In the genomic region with DNA sequence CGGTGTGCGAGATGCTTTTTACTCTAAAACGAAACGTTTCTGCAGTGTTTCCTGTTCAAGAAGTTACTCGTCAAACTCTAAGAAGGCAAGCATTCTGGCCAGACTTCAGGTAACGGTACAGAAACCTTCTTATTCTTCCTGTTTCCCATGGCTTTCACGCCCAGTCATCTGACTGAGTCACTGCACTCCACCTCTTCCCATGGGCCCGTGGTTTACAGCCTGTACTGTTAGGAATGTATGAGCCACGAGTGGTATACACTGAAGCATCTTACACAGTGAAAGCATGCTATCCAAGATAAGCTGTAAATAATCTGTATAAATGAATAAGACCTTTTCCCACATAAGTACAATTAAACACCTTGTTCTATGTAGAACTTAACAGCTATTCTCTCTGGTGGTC, we compare ENCODE assay signal across 22 mouse cellular contexts. TPM values are rescaled to one million over a fixed set of nuclear protein-coding genes. Genes with fewer than 3 reads are reported as not detected.
DNase-seq lines count a peak whose midpoint lies in the region; TF ChIP-seq lines count a peak whose summit lies in the region.
"Had no signal": no experiment of that assay in that cellular context is flagged by ENCODE, and none has a peak within 500 bp of the region (broad histone marks: within the 10 kb centered on the region; RNA-seq: fewer than 3 reads in every experiment).

No protein-coding gene starts in this region.

- peak; percentile 91 for DNase-seq in 3T3-L1 (ENCODE audit: low read depth, low spot score)
- DNase-seq in NIH3T3 (ENCODE audit: low read depth) = peak; percentile 78
- peak; percentile 75 for DNase-seq in fibroblast of lung, adult 2 months (ENCODE audit: low read depth)
- no peak for DNase-seq in c-Kit-positive CD71-positive TER-119-positive erythroid progenitor cells, embryonic 14.5 days (ENCODE audit: low spot score)
- no peak for DNase-seq in right cerebral cortex, postnatal 36 days (ENCODE audit: low spot score in 2 of 2)
- DNase-seq in kidney, adult 11 months = no peak
- DNase-seq: adrenal gland, postnatal 10 days; adrenal gland, postnatal 36 days; cerebellum, adult 11 months; cerebellum, adult 2 months; cerebellum, postnatal 10 days; cerebellum, postnatal 36 days; embryo, embryonic 11 days; forebrain, postnatal 0 days; gastrocnemius, postnatal 25 days; heart, adult 2 months; kidney, adult 8-10 months had no signal

- H3K79me3 ChIP-seq in C2C12 (ENCODE audit: low read depth) = peaks cover 3% of the 10 kb centered on the region

- H3K27me3 ChIP-seq in C2C12 (ENCODE audit: control insufficient read depth, insufficient read depth, insufficient read length) = no peaks in the 10 kb centered on the region
- H3K27me3 ChIP-seq: embryonic facial prominence, embryonic 13.5 days; hindbrain, embryonic 13.5 days; intestine, embryonic 15.5 days had no signal

- TF ChIP-seq CTCF in C2C12 (IDR thresholded peaks at IDR 0.05; ENCODE audit: control insufficient read depth, insufficient read depth, insufficient read length) = no peak

- peaks cover 70% of the 10 kb centered on the region for H3K36me3 ChIP-seq in C2C12 (ENCODE audit: control insufficient read depth, insufficient read depth)

- H3K79me2 ChIP-seq in C2C12 (ENCODE audit: control insufficient read depth, insufficient read depth) = peaks cover 20% of the 10 kb centered on the region

- H3ac ChIP-seq in C2C12 (ENCODE audit: control insufficient read depth, insufficient read length, low read depth) = no peak overlapping the region

- no peak overlapping the region for H3K4me3 ChIP-seq in C2C12 (ENCODE audit: insufficient read depth, poor library complexity, severe bottlenecking)
- H3K4me3 ChIP-seq: embryonic facial prominence, embryonic 10.5 days; embryonic facial prominence, embryonic 13.5 days; heart, adult 2 months; hindbrain, embryonic 13.5 days; intestine, embryonic 15.5 days had no signal

TF ChIP-seq in C2C12, 6 proteins besides CTCF, POLR2A, EP300 and RAD21:
- no peak for TF ChIP-seq MYOG (IDR thresholded peaks at IDR 0.05; ENCODE audit: control insufficient read depth, extremely low read depth, insufficient read length)
- TF ChIP-seq MAX (IDR thresholded peaks at IDR 0.05) = peak; percentile 42
- TF ChIP-seq FOSL1 (IDR thresholded peaks at IDR 0.05; ENCODE audit: insufficient read depth, low read length, poor library complexity, severe bottlenecking) = no peak
- no peak for TF ChIP-seq USF1 (IDR thresholded peaks at IDR 0.05; ENCODE audit: low read depth)
- TF ChIP-seq MYOD1 (IDR thresholded peaks at IDR 0.05; ENCODE audit: control insufficient read depth, insufficient read length, low read depth) = no peak

RNA-seq across cellular contexts. Expression of a gene that starts 23.2 kb away (rescaled TPM):
- polyA plus RNA-seq in C2C12 (2012; fragmentation: generic; extraction: Trizol) = 3.6 TPM

RNA-seq across cellular contexts. Expression of a gene that starts 23.3 kb away (rescaled TPM):
- 22.3 TPM for polyA plus RNA-seq in C2C12 (2012; fragmentation: generic; extraction: Trizol)

RNA-seq across cellular contexts. Expression of a gene that starts 47.2 kb away (rescaled TPM):
- 982 TPM for polyA plus RNA-seq in C2C12 (2012; fragmentation: generic; extraction: Trizol)

RNA-seq across cellular contexts. Expression of a gene that starts 59.3 kb away (rescaled TPM):
- 578 TPM for polyA plus RNA-seq in C2C12 (2012; fragmentation: generic; extraction: Trizol)

RNA-seq across cellular contexts. Expression of a gene that starts 59.5 kb away (rescaled TPM):
- polyA plus RNA-seq in C2C12 (2012; fragmentation: generic; extraction: Trizol) = 109 TPM

Comparison
In these comparisons a context has a peak if more than half of its experiments do, and no peak if none do; other contexts are left out.
1. DNase-seq: peak in 3T3-L1 (single experiment), NIH3T3 (single experiment) and fibroblast of lung, adult 2 months (single experiment); none in c-Kit-positive CD71-positive TER-119-positive erythroid progenitor cells, embryonic 14.5 days (single experiment), right cerebral cortex, postnatal 36 days (0 of 2) and kidney, adult 11 months (single experiment).